Mouse (Mus musculus) ES-Bruce4 (cell line): ENCODE measurements around the gene Obsl1. TPM values are rescaled to one million over a fixed set of nuclear protein-coding genes. Genes with fewer than 3 reads are reported as not detected.

Experiments
- H3K27ac ChIP-seq: 2 replicates; pipeline ENCODE4 v1.5.1; 2012; ENCODE audit warnings: low read length, inconsistent platforms; ENCODE audit not compliant: insufficient read depth
- H3K27me3 ChIP-seq: 2 replicates; pipeline ENCODE4 v1.6.1; 2012; ENCODE audit warnings: mild to moderate bottlenecking, low read length, inconsistent platforms; ENCODE audit not compliant: control insufficient read depth, poor library complexity, insufficient read depth, severe bottlenecking
- H3K36me3 ChIP-seq: 2 replicates; pipeline ENCODE4 v1.6.1; 2012; ENCODE audit warnings: inconsistent platforms, mild to moderate bottlenecking, low read length, moderate library complexity; ENCODE audit not compliant: control insufficient read depth, poor library complexity, insufficient read depth, severe bottlenecking
- H3K4me1 ChIP-seq: one replicate; pipeline ENCODE4 v1.8.1; 2011; ENCODE audit warnings: low read length; ENCODE audit not compliant: control insufficient read depth, insufficient read depth
- H3K4me3 ChIP-seq: 2 replicates; pipeline ENCODE4 v1.5.1; 2011; ENCODE audit warnings: low read depth, mild to moderate bottlenecking, low read length
- H3K9ac ChIP-seq: 2 replicates; pipeline ENCODE4 v1.6.1; 2012; ENCODE audit warnings: low read depth, mild to moderate bottlenecking, inconsistent platforms; ENCODE audit not compliant: poor library complexity, severe bottlenecking
- H3K9me3 ChIP-seq: replicated peaks from 2 replicates; pipeline ENCODE4 v1.6.1; 2012; ENCODE audit warnings: mild to moderate bottlenecking, low read length, inconsistent platforms; ENCODE audit not compliant: control insufficient read depth, poor library complexity, insufficient read depth, severe bottlenecking
- CTCF ChIP-seq: IDR thresholded peaks from one replicate; pipeline ENCODE4 v1.8.1; 2011; ENCODE audit warnings: low read depth, low read length
- EP300 ChIP-seq: IDR thresholded peaks from 2 replicates; pipeline ENCODE4 v1.6.1; 2011; ENCODE audit warnings: low read depth, low read length; ENCODE audit not compliant: insufficient read depth
- POLR2A ChIP-seq: IDR thresholded peaks from one replicate; pipeline ENCODE4 v1.8.1; 2011; ENCODE audit warnings: low read length; ENCODE audit not compliant: insufficient read depth
- polyA plus RNA-seq: library from polyadenylated mRNA; stranded (reverse); fragments of >200 nt; gene quantifications from 2 replicates; pipeline ENCODE4 v1.2.4, GENCODE M21; 2011; ENCODE audit warnings: low read depth; ENCODE audit not compliant: missing spikeins, insufficient read depth, insufficient read length

Obsl1 gene
- polyA plus RNA-seq, 1 experiment, result 32.6 TPM

DNA sequence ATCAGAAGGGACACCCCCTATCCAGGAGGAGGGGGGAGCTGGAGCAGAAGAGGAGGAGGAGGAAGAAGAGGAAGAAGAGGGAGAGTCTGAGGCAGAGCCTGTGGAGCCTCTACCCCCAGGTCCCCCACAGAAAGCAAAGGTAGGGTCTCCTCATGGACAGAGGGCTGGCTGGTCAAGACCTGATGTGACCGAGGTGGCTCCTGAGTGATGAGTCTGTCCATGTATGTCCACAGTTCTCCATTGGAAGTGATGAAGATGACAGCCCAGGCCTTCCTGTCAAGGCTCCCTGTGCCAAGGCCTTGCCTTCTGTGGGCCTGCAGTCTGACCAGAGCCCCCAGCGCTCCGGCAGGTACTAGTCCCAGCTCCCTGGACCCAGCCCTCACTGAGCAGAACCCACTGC, 41.8 kb upstream of the Obsl1 start:
- Histone ChIP-seq H3K9me3 (no peaks in the 10 kb centered on the region), H3K9ac (no peak overlapping the region), H3K36me3 (no peaks in the 10 kb centered on the region), H3K27me3 (no peaks in the 10 kb centered on the region), H3K27ac (no peak overlapping the region), H3K4me3 (no peak overlapping the region), H3K4me1 (peaks cover 2% of the 10 kb centered on the region)
- no peak for TF ChIP-seq POLR2A
- no peak for TF ChIP-seq EP300
- TF ChIP-seq CTCF, result no peak

DNA sequence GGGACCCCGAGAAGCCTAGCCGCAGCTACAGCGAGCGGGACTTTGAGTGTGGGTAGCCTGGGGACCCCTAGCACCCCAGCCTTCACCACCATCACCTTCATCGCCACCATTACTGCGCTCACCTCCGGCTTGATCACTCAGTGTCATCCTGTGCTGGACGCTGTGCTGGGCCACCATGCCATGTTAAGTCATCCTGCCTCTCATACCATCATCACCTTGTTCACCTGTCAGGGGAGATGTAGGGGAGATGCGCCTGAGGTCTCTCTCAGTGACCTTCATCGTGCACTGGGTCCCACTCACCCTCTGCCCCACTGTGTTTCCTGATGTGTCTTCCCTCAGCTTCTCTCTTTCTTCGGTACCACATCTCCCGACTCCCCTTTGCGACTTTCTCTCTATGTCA, 41.1 kb upstream of the Obsl1 start:
- Histone ChIP-seq H3K36me3 (no peaks in the 10 kb centered on the region), H3K4me3 (no peak overlapping the region), H3K27ac (no peak overlapping the region), H3K4me1 (no peaks in the 10 kb centered on the region), H3K9me3 (no peaks in the 10 kb centered on the region), H3K9ac (no peak overlapping the region), H3K27me3 (no peaks in the 10 kb centered on the region)
- TF ChIP-seq CTCF, result no peak
- TF ChIP-seq EP300, result no peak
- TF ChIP-seq POLR2A, result no peak

- no peaks in the 10 kb centered on the region for H3K36me3 ChIP-seq
- H3K9me3 ChIP-seq, result no peaks in the 10 kb centered on the region
- no peaks in the 10 kb centered on the region for H3K4me1 ChIP-seq
- no peak within 1 kb of the TSS for H3K27ac ChIP-seq
- H3K4me3 ChIP-seq, result peak within 1 kb of the TSS; percentile 74
- no peaks in the 10 kb centered on the region for H3K27me3 ChIP-seq
- TF ChIP-seq CTCF (peak; percentile 37), POLR2A (no peak), EP300 (no peak)
- peak within 1 kb of the TSS; percentile 94 for H3K9ac ChIP-seq
Observed at GRCm38 (mm10) chr1:75545965-75546956, 40.0 kb upstream of the Obsl1 start, which contains the start of gene Slc4a3. Gene Slc4a3 (plus strand): TSS chr1:75546266.

DNA sequence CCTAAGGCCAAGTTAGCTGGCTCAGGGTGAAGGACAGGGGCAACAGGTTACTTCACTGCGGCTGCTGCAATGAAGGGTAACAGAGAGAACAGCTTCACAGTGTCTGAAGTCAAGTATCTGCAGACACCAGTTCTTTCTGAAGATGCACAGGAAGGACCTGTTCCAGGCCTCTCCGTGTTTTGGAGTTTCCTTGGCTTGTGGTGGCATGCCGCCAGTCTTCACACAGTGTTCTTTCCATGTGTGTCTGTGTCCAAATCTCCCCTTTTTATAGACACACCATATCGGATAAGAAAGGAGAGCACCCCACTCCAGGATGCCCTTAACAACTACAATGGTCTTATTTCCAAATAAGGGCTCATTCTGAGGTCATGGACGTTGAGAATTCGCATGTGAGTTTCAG, 38.1 kb upstream of the Obsl1 start:
- Histone ChIP-seq H3K27me3 (no peaks in the 10 kb centered on the region), H3K9me3 (no peaks in the 10 kb centered on the region), H3K9ac (no peak overlapping the region), H3K4me1 (no peaks in the 10 kb centered on the region), H3K36me3 (no peaks in the 10 kb centered on the region), H3K27ac (no peak overlapping the region), H3K4me3 (no peak overlapping the region)
- TF ChIP-seq CTCF (no peak), EP300 (no peak)

- Histone ChIP-seq H3K36me3 (no peaks in the 10 kb centered on the region), H3K27me3 (no peaks in the 10 kb centered on the region), H3K9me3 (no peaks in the 10 kb centered on the region), H3K4me1 (no peaks in the 10 kb centered on the region), H3K27ac (no peak overlapping the region), H3K9ac (no peak overlapping the region), H3K4me3 (no peak overlapping the region)
- TF ChIP-seq CTCF (no peak), POLR2A (no peak), EP300 (no peak)
Observed at GRCm38 (mm10) chr1:75541496-75541895, 35.2 kb upstream of the Obsl1 start.

DNA sequence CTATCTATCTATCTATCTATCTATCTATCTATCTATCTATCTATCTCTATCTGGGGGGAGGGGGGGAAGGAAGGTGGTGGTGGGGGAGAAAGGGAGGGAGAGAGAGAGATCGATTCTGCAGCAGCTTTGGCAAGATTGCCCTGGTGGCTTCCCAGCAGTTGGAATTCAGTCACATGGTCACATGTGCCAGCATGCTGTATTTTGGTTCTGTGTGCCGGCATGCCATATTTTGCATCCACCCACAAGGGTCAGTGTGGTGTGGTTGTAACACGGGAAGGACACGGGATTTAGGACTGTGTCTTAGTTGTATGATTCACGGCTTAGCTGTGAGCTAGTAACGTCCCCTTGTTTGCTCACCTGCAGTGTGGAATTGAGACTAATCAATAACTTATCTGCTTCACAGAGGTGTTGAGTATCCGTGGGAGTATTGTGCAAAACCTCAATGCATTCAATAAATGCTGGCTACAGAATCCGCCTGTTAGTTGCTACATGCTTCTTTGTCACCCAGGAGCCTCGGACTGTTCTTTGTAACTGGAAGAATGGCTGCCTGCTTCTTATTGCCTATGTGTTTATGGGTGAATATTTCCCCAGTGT, 32.4 kb upstream of the Obsl1 start:
- H3K9ac ChIP-seq, result no peak overlapping the region
- TF ChIP-seq CTCF, result no peak
- TF ChIP-seq POLR2A, result no peak
- TF ChIP-seq EP300, result no peak
- H3K27ac ChIP-seq, result no peak overlapping the region
- no peaks in the 10 kb centered on the region for H3K27me3 ChIP-seq
- H3K4me1 ChIP-seq, result no peaks in the 10 kb centered on the region
- no peak overlapping the region for H3K4me3 ChIP-seq
- no peaks in the 10 kb centered on the region for H3K9me3 ChIP-seq
- H3K36me3 ChIP-seq, result no peaks in the 10 kb centered on the region
